Mouse (Mus musculus) frontal cortex, adult 2 months (tissue): Measurements from ENCODE around the gene Sulf2. TPM values are rescaled to one million over a fixed set of nuclear protein-coding genes. Genes with fewer than 3 reads are reported as not detected.

ENCODE experiments used
- DNase-seq, 2 experiments: peaks; one replicate each; pipeline ENCODE4 v3.0.0; 2022; ENCODE audit warnings: low spot score in 1 of 2; ENCODE audit errors: extremely low spot score in 1 of 2
- polyA plus RNA-seq: library from polyadenylated mRNA; depleted of rRNA; stranded (reverse); fragments of >200 nt; gene quantifications from 2 replicates; pipeline ENCODE4 v1.2.3, GENCODE M21; 2012

The Sulf2 gene
- polyA plus RNA-seq, 1 experiment = 61.0 TPM

GRCm38 (mm10) chr2:166069164-166069563 lies 86.3 kb downstream of the Sulf2 start:
- DNase-seq = peak in 1 of 2 experiments; percentile 43

DNA sequence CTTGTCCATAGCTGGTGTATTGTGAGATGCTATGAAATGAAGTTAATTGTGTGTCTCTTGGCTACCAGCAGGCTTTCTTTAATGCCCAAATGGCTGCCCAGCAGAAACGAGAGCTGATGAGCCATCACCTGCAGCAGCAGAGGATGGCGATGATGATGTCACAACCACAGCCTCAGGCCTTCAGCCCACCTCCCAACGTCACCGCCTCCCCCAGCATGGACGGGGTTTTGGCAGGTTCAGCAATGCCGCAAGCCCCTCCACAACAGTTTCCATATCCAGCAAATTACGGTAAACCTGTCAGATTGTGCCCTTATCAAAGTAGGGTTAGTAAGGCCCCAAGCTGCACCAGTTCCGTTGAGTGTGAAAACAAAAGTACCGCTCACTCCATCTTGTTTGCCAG lies 87.2 kb downstream of the Sulf2 start:
- DNase-seq = no peak

GRCm38 (mm10) chr2:166066434-166066833 lies 89.0 kb downstream of the Sulf2 start:
- no peak for DNase-seq

DNA sequence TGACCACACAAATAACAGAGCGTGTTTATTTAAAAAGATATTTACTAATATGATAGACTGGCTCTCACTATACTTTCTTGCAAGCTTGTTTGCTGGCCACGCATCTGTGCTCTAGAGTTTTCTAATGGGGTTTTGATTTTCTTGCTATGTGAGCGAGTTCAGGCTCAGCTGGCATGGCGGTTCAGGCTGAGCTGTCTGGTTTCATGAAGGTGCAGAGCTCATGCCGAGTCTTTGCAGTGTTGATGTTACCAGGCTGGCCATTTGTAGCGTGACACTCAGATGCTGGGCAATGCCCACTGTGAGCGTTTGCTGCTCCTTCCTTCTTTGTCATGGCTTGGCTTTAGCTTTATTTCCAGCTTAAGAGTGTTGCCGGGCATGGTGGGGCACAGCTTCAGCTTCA lies 93.0 kb downstream of the Sulf2 start:
- no peak for DNase-seq

GRCm38 (mm10) chr2:166062008-166062407 lies 93.5 kb downstream of the Sulf2 start:
- no peak for DNase-seq

DNA sequence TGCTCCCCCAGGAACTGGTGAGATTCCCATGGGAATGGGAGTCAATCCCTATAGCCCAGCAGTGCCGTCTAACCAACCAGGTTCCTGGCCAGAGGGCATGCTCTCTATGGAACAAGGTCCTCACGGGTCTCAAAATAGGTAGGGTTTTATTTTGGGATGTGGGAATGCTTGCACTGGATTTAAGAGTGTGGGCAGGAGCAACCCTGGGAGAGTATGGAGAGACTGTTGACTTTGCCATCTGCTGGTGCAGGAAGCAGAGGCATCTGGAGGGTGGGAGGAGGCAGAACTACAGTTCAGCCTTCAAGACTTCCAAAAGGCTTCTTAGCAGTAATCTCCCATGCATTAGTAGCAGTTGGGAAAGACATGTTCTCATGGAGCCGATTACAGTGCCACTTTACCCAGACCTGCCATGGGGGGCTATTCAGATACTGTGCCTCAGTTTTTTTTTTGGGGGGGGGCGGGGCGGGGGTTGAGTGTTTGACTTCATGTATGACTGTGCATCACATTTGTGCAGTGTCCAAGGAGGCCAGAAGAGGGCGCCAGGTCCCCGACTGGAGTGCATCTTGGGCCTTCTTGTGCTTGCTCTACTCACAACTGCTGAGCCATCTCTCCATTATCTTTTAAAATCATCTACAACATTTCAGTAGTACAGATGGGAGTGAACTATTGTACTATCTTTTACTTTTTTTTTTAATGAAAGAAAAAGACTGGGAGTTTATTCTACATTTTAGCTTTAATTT lies 95.6 kb downstream of the Sulf2 start:
- DNase-seq = peak; percentile 75 to 87

- no peak for DNase-seq
Observed at GRCm38 (mm10) chr2:166054002-166054539, 101.4 kb downstream of the Sulf2 start.

DNA sequence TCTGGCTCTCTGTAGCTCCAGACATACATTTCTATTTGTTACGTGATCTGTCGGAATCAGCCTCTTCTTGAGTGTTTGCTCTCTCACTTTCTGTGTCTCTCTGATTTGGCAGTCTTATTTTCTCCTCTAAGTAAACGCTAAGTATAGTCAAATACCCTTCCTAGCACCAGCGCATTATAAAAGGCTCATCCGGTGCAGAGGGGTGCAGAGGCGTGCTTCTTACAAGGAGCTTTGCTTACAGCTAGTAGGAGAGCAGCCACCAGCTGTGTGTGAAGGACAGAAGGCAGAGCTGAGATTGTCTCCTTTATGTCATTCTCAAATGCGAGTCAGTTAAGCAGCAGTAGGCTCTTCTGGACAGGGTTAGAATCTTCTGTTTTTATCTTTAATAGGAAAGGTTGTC lies 103.5 kb downstream of the Sulf2 start:
- DNase-seq = peak in 1 of 2 experiments; percentile 65

GRCm38 (mm10) chr2:166051421-166051820 lies 104.0 kb downstream of the Sulf2 start:
- no peak for DNase-seq

- DNase-seq = no peak
Observed at GRCm38 (mm10) chr2:166048852-166049251, 106.6 kb downstream of the Sulf2 start.

DNA sequence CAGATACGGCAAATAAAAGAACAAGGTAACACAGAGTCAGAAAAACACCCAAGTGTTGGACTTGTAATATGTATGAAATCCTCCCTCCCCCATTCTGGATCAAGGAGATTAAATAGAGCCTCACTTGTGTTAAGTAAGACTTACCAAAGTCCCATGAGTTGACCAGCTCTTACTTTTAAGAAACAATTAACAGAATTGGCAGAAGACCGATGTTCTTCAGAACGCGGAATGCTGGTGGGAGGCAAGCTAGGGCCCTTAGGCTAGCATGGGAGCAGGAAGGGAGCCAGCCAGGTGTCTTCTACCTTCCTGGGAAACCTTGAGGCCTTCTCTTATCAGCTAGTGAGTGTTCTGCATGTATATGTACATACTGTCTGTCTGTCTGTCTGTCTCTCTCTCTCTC lies 107.5 kb downstream of the Sulf2 start:
- DNase-seq = no peak

- DNase-seq = peak in 1 of 2 experiments; percentile 48
Observed at GRCm38 (mm10) chr2:166045549-166046501, 109.6 kb downstream of the Sulf2 start.

DNA sequence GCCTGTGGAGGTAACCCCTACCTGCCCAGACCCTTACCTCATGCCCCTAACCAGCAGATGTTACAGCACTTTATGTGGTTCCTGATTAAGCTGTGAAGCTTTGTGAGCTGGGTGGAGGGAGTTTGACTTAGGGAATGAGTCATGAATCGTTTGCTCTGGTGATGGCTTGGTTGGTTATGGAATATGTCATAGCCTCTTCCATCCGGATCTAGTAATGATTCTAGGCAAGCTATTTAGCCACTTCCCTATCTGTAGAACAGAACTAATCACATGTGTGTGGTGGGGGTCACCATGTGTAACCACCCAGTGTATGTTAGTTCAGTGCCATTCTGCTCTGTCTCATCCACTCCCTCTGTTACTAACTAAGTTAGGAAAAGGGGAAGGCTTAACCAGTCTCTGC lies 110.5 kb downstream of the Sulf2 start:
- DNase-seq = no peak

DNA sequence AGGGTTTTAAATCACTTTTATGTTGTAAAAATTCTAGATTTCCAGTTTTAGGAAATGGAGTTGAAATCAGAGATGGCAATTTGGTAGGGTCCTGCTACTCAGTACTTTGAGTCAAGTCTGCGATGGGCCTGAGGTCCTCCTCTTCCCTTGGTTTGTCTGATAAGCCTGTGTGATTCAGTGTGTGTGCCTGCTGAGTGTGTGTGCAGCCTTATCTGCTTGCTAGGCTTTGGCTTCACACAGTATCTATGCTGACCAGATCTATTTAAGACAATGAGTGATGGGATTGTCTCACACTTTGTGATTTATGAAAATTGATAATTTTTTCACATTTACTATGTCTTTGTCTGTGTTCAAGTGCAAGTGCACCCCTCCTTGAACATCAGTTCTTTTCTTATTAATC lies 112.9 kb downstream of the Sulf2 start:
- DNase-seq = no peak

GRCm38 (mm10) chr2:166039681-166040080 lies 115.8 kb downstream of the Sulf2 start:
- DNase-seq = no peak

DNA sequence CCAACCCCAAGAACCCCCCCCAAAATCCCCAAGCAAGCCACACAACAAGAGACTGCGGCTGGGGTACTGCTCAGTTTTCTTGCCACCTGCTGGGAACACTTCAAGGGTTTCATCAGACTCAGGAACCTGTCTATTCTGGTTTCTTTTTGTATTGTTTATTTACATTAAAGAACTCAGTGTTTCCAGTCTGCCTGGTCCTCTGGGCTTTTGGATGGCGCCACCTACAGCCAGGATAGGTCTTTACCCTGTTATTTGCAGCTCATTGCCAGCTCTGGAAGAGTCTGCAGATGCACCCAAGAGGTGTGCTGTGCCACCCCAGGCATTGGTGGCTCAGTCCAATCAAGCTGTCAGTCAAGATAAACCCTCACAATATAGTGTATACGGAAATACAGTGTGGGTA lies 119.7 kb downstream of the Sulf2 start:
- DNase-seq = peak in 1 of 2 experiments; percentile 64

DNA sequence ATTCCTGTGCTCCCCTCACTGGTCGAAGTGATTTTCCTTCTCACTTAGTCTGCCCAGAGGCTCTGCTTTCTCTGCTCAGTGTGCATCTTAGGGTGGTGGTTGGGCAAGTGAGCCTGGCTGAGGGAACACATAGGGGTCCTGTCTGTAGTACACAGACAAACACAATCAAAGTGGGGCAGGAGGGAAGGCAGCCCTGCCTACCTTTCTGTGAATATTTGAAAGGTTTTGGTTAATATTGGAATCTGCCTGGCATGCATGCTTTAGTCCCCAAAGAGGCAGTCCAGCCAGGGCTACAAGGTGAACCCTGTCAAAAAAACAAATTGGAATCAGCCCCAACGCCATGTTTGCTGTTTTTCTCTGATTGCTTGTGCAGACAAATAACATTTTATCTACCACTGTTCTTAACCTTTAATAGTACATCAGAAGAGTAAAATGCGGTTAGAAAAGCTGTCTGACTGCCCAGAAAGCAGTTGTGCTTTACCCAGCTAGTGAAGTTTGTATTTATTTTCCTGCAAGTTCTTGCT lies 120.4 kb downstream of the Sulf2 start:
- DNase-seq = no peak

DNA sequence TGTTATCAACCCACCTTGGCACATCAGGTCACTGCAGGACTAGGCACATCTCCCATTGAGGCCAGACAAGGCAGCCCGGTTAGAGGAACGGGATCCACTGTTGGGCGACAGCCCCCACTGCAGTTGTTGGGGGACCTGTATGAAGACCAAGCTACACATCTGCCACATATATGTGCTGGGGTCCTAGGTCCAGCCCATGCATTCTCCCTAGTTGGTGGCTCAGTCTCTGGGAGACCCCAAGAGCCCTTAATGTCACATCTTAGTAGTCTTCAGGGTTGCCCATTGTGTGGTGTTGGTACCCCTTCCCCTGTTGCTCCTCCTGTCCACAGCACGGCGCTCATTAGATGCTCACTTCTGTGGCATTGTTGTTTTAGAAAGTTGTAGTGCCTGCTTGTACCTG lies 122.8 kb downstream of the Sulf2 start:
- DNase-seq = no peak

- peak in 1 of 2 experiments; percentile 62 for DNase-seq
Observed at GRCm38 (mm10) chr2:166031120-166031929, 124.1 kb downstream of the Sulf2 start.
